Mouse (Mus musculus): ENCODE results near the gene Gsto2. TPM values are rescaled to one million over a fixed set of nuclear protein-coding genes. Genes with fewer than 3 reads are reported as not detected.

Gsto2 gene
- polyA plus RNA-seq, 1 experiment from 2014 or later: 1.2 TPM

DNA sequence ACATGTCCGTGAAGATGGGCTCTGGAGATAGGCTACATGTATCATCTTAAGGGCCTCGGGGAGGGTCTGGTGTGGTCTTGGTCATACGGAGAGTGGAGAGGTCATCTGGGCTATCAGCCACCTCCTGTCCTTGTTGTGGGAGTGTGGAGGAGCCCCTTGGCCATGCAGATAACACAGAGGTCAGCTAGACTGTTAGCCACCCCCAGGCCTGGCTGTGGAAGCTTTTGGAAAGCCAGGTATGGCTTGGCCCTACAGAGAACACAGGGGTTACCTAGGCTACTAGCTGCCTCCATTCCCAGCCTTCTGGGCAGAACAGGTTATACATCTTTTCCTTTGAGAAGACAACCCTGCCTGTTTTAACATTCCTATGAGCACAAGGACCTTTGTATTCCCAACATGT is 2.8 kb upstream of the Gsto2 start:
- Histone ChIP-seq H3K27me3 (replicated peaks) (no peaks in the 10 kb centered on the region), H3K9me3 (no peaks in the 10 kb centered on the region), H3K36me3 (peaks cover 5% of the 10 kb centered on the region; the same call in 1 of the 2 replicates), H3K4me1 (0 out of 2 replicates have a peak, but pooled peaks cover under 1% of the 10 kb centered on the region), H3K4me2 (no peak overlapping the region), H3K27ac (no peak overlapping the region), H3K9ac (no peak overlapping the region), H3K4me3 (replicated peaks) (no peak overlapping the region)
- 90% methylated on average over 3 of the region's 3 CpGs for WGBS
- ATAC-seq (ENCODE audit: insufficient read depth, low FRiP score, low read depth): no peak

DNA sequence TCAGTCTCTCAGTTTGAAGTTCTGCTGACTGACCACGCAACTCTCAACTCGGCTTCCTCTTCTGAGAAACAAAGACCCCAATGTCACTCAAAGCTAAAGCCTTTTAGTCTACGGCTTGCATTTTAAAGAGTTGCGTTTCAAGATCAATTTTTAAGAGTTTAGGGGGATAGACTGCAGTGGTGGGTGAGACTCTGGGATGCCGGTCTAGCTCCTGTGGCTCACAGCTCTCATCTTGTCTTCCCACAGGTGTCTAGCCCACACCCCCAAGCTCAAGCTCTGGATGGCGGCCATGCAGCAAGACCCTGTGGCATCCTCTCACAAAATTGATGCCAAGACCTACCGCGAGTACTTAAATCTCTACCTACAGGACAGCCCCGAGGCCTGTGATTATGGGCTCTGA is 1.3 kb upstream of the Gsto2 start:
- no peaks in the 10 kb centered on the region for H3K9me3 ChIP-seq
- 0 out of 2 replicates have a peak, but pooled peaks cover 4% of the 10 kb centered on the region for H3K4me1 ChIP-seq
- H3K27me3 ChIP-seq (replicated peaks): no peaks in the 10 kb centered on the region
- no peak overlapping the region for H3K27ac ChIP-seq
- H3K4me2 ChIP-seq: no peak overlapping the region
- no peak for ATAC-seq (ENCODE audit: insufficient read depth, low FRiP score, low read depth)
- no peak overlapping the region for H3K4me3 ChIP-seq (replicated peaks)
- WGBS: 94% methylated on average over 9 of the region's 9 CpGs
- H3K36me3 ChIP-seq: 0 out of 2 replicates have a peak, but pooled peaks cover 5% of the 10 kb centered on the region
- no peak overlapping the region for H3K9ac ChIP-seq

- no peak overlapping the region for H3K27ac ChIP-seq
- peak overlapping the region; percentile 78 for H3K4me2 ChIP-seq
- 0 out of 2 replicates have a peak, but pooled peaks cover 5% of the 10 kb centered on the region for H3K4me1 ChIP-seq
- H3K27me3 ChIP-seq (replicated peaks): no peaks in the 10 kb centered on the region
- no peaks in the 10 kb centered on the region for H3K9me3 ChIP-seq
- 0 out of 2 replicates have a peak, but pooled peaks cover 2% of the 10 kb centered on the region for H3K36me3 ChIP-seq
- ATAC-seq (ENCODE audit: insufficient read depth, low FRiP score, low read depth): no peak
- WGBS: 83% methylated on average over 7 of the region's 7 CpGs
- no peak overlapping the region for H3K9ac ChIP-seq
- H3K4me3 ChIP-seq (replicated peaks): peak overlapping the region; percentile 60
Measured at GRCm38 (mm10) chr19:47864721-47865120, 613 bp upstream of the Gsto2 start.

DNA sequence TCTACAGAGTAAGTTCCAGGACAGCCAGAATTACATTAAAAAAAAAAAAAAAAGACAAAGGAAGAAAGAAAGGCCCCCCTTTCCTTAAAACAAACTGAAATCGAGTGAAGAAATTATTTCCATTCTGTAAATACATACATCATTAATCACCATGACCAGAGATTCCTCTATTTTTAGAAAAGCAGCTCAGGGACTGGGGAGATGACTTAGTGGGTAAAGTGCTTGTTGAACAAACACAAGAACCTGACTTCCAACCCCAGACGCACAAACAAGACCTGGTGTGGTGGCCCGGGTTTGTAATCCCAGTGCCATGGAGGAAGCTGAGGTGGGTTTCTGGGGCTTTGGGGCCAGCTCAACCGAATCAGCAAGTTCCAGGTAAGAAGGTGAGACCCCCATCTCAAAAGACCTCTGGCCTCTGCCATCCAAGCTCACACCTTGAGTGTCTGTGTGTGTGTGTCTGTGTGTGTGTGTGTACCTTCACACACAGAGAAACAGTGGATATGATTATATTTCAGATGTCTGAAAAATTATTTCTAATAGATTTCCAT is 2.4 kb downstream of the Gsto2 start:
- no peak for ATAC-seq (ENCODE audit: insufficient read depth, low FRiP score, low read depth)
- Histone ChIP-seq H3K9me3 (no peaks in the 10 kb centered on the region), H3K4me3 (replicated peaks) (no peak overlapping the region), H3K27ac (no peak overlapping the region), H3K4me2 (no peak overlapping the region), H3K36me3 (no peaks in the 10 kb centered on the region), H3K9ac (no peak overlapping the region), H3K27me3 (replicated peaks) (no peaks in the 10 kb centered on the region), H3K4me1 (0 out of 2 replicates have a peak, but pooled peaks cover 5% of the 10 kb centered on the region)
- 48% methylated on average over 4 of the region's 4 CpGs for WGBS

GRCm38 (mm10) chr19:47868951-47869350 is 3.6 kb downstream of the Gsto2 start:
- H3K27me3 ChIP-seq (replicated peaks): no peaks in the 10 kb centered on the region
- 46% methylated on average over 4 of the region's 4 CpGs for WGBS
- no peak overlapping the region for H3K9ac ChIP-seq
- no peak overlapping the region for H3K27ac ChIP-seq
- no peak for ATAC-seq (ENCODE audit: insufficient read depth, low FRiP score, low read depth)
- H3K9me3 ChIP-seq: no peaks in the 10 kb centered on the region
- H3K36me3 ChIP-seq: no peaks in the 10 kb centered on the region
- no peak overlapping the region for H3K4me2 ChIP-seq
- 0 out of 2 replicates have a peak, but pooled peaks cover 5% of the 10 kb centered on the region for H3K4me1 ChIP-seq
- H3K4me3 ChIP-seq (replicated peaks): no peak overlapping the region

DNA sequence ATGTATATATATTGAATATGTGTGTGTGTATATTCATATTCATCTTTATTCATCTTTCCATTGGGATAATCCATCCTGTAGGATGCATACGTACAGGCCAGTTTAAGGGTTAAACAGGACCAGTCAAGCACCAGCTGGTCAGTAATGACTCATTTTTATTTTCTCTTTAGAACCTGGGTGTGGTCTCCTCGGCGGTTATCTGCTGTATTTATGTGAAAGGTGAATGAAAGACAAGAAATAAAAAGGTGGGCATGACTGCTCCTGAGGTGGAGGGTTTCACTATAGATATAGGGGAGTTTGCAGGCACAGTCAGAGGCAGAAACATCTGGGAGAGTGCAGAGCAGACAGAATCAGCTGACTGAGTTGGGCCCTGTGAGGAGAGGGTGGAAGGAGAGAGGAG is 4.2 kb downstream of the Gsto2 start:
- H3K4me2 ChIP-seq: no peak overlapping the region
- H3K9ac ChIP-seq: no peak overlapping the region
- H3K9me3 ChIP-seq: no peaks in the 10 kb centered on the region
- 32% methylated on average over 3 of the region's 3 CpGs for WGBS
- H3K27ac ChIP-seq: peak overlapping the region; percentile 31; the same call in 1 of the 2 replicates
- ATAC-seq (ENCODE audit: insufficient read depth, low FRiP score, low read depth): no peak
- no peak overlapping the region for H3K4me3 ChIP-seq (replicated peaks)
- H3K4me1 ChIP-seq: 0 out of 2 replicates have a peak, but pooled peaks cover 5% of the 10 kb centered on the region
- no peaks in the 10 kb centered on the region for H3K36me3 ChIP-seq
- H3K27me3 ChIP-seq (replicated peaks): no peaks in the 10 kb centered on the region

DNA sequence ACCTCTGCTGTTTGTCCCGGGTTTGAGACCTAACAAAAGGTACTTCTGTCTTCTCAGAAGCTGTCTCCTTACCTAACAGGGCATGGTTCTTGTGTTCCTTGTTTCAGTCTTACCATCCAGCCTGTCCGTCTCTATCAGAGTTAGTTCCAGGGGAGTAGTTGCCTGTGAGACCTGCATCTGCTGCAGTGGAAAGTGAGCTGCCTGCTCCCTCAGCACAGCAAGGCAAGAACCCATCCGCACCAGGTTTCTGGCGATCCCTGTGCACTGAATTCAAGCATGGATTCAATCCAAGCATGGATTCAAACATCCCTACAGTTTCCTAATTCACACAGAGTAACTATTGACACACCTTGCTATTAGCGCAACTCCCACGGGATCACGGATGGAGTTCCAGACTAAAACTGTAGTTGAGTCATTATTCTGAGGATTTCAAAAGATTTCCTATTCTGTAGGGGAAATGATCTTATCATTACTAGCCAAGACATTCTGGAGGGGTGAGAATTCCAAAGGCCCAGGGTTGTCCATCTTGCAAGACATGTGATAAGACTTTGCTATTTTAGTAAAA is 4.8 kb downstream of the Gsto2 start:
- no peak overlapping the region for H3K4me3 ChIP-seq (replicated peaks)
- no peak for ATAC-seq (ENCODE audit: insufficient read depth, low FRiP score, low read depth)
- peak overlapping the region; percentile 31; the same call in 1 of the 2 replicates for H3K27ac ChIP-seq
- no peak overlapping the region for H3K4me2 ChIP-seq
- H3K27me3 ChIP-seq (replicated peaks): no peaks in the 10 kb centered on the region
- H3K9me3 ChIP-seq: no peaks in the 10 kb centered on the region
- no peaks in the 10 kb centered on the region for H3K36me3 ChIP-seq
- WGBS: 60% methylated on average over 7 of the region's 7 CpGs
- H3K9ac ChIP-seq: no peak overlapping the region
- 0 out of 2 replicates have a peak, but pooled peaks cover 5% of the 10 kb centered on the region for H3K4me1 ChIP-seq

DNA sequence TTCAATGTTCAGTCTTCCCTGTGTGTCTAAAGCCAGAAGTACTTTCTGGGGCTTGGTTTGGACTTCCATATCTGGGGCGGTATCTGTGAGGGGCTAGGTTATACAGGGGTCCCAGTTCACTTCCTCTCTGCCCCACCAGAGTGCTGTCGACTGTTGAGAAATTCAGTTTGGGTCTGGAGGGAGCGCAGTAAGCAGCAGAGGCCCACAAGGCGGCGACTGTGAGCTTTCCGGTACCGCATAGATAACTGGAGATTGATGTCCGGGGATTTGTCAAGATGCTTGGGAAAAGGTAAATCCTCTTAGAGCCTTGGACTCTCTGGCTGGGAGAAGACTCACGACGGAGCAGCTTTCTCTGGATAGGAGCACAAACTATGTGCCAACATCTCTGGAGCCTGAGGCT is 6.2 kb downstream of the Gsto2 start:
- Histone ChIP-seq H3K9me3 (no peaks in the 10 kb centered on the region), H3K4me2 (no peak overlapping the region), H3K36me3 (no peaks in the 10 kb centered on the region), H3K27me3 (replicated peaks) (no peaks in the 10 kb centered on the region), H3K27ac (no peak overlapping the region), H3K9ac (no peak overlapping the region), H3K4me1 (0 out of 2 replicates have a peak, but pooled peaks cover 5% of the 10 kb centered on the region), H3K4me3 (replicated peaks) (no peak overlapping the region)
- 35% methylated on average over 10 of the region's 10 CpGs for WGBS
- no peak for ATAC-seq (ENCODE audit: insufficient read depth, low FRiP score, low read depth)

DNA sequence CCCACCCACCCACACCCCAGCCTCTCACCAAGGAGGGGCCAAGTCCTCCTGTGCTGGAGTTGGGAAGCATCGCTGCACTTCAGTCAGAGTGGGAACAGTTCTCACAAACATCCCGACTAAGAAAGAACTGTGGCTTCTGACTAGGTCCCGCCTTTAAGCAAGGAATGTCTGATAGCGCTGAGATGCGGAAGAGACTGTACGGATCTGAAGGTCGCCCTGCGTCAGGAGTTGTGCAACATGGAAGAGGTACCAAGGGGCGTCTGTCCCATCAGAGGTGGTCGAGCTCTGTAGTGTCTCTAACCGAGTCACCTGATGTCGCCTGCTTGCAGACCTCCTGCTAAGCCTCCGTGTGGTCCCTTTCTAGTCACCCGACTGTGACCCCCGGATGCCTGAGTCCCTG is 10.9 kb downstream of the Gsto2 start:
- peaks cover 3% of the 10 kb centered on the region; the same call in 1 of the 2 replicates for H3K4me1 ChIP-seq
- no peak overlapping the region for H3K4me3 ChIP-seq (replicated peaks)
- H3K4me2 ChIP-seq: no peak overlapping the region
- no peaks in the 10 kb centered on the region for H3K27me3 ChIP-seq (replicated peaks)
- 58% methylated on average over 15 of the region's 15 CpGs for WGBS
- H3K36me3 ChIP-seq: no peaks in the 10 kb centered on the region
- no peak for ATAC-seq (ENCODE audit: insufficient read depth, low FRiP score, low read depth)
- no peak overlapping the region for H3K27ac ChIP-seq
- no peak overlapping the region for H3K9ac ChIP-seq
- H3K9me3 ChIP-seq: no peaks in the 10 kb centered on the region

GRCm38 (mm10) chr19:47881538-47881937 is 16.2 kb downstream of the Gsto2 start:
- 73% methylated on average over 7 of the region's 7 CpGs for WGBS
- Histone ChIP-seq H3K4me2 (no peak overlapping the region), H3K4me3 (replicated peaks) (no peak overlapping the region), H3K9me3 (no peaks in the 10 kb centered on the region), H3K27me3 (replicated peaks) (no peaks in the 10 kb centered on the region), H3K4me1 (peaks cover 3% of the 10 kb centered on the region; the same call in 1 of the 2 replicates), H3K27ac (no peak overlapping the region), H3K36me3 (no peaks in the 10 kb centered on the region), H3K9ac (no peak overlapping the region)
- ATAC-seq (ENCODE audit: insufficient read depth, low FRiP score, low read depth): no peak

DNA sequence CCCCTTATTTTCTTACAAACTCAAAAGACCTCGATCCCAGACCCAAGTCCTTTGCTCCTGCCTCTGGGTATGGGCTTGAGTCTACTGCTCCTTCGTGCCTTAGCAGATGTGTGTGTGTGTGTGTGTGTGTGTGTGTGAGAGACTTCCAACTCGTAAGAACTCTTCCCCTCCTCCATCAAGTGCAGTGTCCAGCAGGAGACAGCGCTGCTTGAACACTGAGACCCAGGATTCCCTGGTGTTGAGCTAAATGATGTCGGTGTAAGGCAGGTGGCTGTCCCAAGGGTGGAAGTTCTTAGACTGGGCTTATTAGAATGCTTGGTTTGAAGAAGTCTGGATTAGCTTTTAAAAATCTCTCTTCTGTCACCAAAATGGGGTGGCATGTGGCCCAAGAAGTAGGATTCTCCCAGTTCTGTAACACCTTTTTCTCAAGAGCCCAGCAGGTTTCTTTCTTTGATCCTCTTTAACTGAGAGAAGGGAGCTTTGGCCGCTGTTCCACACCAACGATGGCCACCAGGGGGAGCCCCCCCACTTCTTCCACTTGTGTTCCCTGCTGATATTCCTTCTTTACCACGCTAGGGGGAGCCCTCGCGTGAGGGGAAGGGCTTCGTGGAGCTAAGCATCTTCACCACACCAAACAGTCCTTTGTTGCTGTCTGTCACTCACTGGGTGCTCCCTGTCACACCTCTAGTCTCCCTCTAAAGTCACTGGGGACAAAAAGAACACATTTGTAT is 17.0 kb downstream of the Gsto2 start:
- Histone ChIP-seq H3K4me2 (no peak overlapping the region), H3K4me1 (peaks cover 3% of the 10 kb centered on the region; the same call in 1 of the 2 replicates), H3K9ac (no peak overlapping the region), H3K36me3 (no peaks in the 10 kb centered on the region), H3K4me3 (replicated peaks) (no peak overlapping the region), H3K27ac (no peak overlapping the region), H3K9me3 (no peaks in the 10 kb centered on the region), H3K27me3 (replicated peaks) (no peaks in the 10 kb centered on the region)
- 24% methylated on average over 11 of the region's 11 CpGs for WGBS
- peak; percentile 59; the same call in 1 of the 2 replicates for ATAC-seq (ENCODE audit: insufficient read depth, low FRiP score, low read depth)

DNA sequence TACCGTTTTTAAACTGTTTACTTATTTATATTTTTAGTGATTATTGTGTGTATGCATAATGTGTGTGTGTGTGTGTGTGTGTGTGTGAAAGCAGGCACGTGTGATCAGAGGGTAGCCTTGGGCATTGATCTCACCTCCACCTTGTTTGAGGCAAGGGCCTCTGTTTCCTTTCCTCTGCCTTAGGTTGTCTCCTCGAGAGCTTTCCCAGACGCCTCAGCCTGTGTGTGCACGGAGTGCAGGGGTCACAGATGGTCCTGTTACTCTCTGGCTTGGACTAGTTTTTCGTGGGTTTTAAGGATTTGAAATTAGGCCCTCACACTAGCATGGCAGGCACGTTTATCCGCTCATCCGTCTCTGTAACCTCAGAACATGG is 17.5 kb downstream of the Gsto2 start:
- Histone ChIP-seq H3K36me3 (no peaks in the 10 kb centered on the region), H3K4me1 (peaks cover 3% of the 10 kb centered on the region; the same call in 1 of the 2 replicates), H3K27me3 (replicated peaks) (no peaks in the 10 kb centered on the region), H3K4me2 (no peak overlapping the region), H3K4me3 (replicated peaks) (no peak overlapping the region), H3K9ac (no peak overlapping the region), H3K27ac (no peak overlapping the region), H3K9me3 (no peaks in the 10 kb centered on the region)
- peak; percentile 28; the same call in 1 of the 2 replicates for ATAC-seq (ENCODE audit: insufficient read depth, low FRiP score, low read depth)
- 51% methylated on average over 9 of the region's 9 CpGs for WGBS

Measured in stomach, embryonic 15.5 days (tissue).